Mouse (Mus musculus): ENCODE results near the gene Nup205.

The Nup205 gene

GRCm38 (mm10) chr6:35288114-35288761 is 111.0 kb downstream of the Nup205 start:
- DNase-seq (ENCODE audit: low spot score in 2 of 2): no peak

- no peak for DNase-seq (ENCODE audit: low spot score in 2 of 2)
These were observed 111.7 kb downstream of the Nup205 start for GRCm38 (mm10) chr6:35288920-35289319.

GRCm38 (mm10) chr6:35289676-35290075 is 112.5 kb downstream of the Nup205 start:
- DNase-seq (ENCODE audit: low spot score in 2 of 2): no peak

GRCm38 (mm10) chr6:35294964-35295363 is 117.7 kb downstream of the Nup205 start:
- DNase-seq (ENCODE audit: low spot score in 2 of 2): no peak

GRCm38 (mm10) chr6:35297001-35297400 is 119.8 kb downstream of the Nup205 start:
- DNase-seq (ENCODE audit: low spot score in 2 of 2): no peak

All from thymus, postnatal 10 days (tissue).